Mouse (Mus musculus) neural tube, embryonic 14.5 days (tissue): Measurements from ENCODE around the gene Gm21976. TPM values are rescaled to one million over a fixed set of nuclear protein-coding genes. Genes with fewer than 3 reads are reported as not detected.

ENCODE experiments used
- ATAC-seq: fragments of 200-750 bp; cut with Nextera tagmentation; 2 replicates; pipeline ENCODE4 v1.8.0; 2017; ENCODE audit warnings: low read depth, mild to moderate bottlenecking, moderate TSS enrichment, moderate library complexity
- H3K27ac ChIP-seq: fragments of 300-500 bp; sonication (generic); 2 replicates; pipeline ENCODE4 v1.5.1; 2014; ENCODE audit warnings: low read depth, mild to moderate bottlenecking, control low read depth, low read length, moderate library complexity, mixed read lengths
- H3K27me3 ChIP-seq: fragments of 300-500 bp; sonication (generic); 2 replicates; pipeline ENCODE4 v1.6.1; 2014; ENCODE audit warnings: low read length; ENCODE audit not compliant: control insufficient read depth, insufficient read depth
- H3K36me3 ChIP-seq: fragments of 300-500 bp; sonication (generic); 2 replicates; pipeline ENCODE4 v1.6.1; 2014; ENCODE audit warnings: low read length, mixed read lengths; ENCODE audit not compliant: control insufficient read depth, insufficient read depth
- H3K4me1 ChIP-seq: fragments of 300-500 bp; sonication (generic); 2 replicates; pipeline ENCODE4 v1.6.1; 2014; ENCODE audit warnings: low read length; ENCODE audit not compliant: control insufficient read depth, insufficient read depth
- H3K4me2 ChIP-seq: fragments of 300-500 bp; sonication (generic); 2 replicates; pipeline ENCODE4 v1.6.1; 2014; ENCODE audit warnings: mild to moderate bottlenecking, low read depth, low read length, control low read depth
- H3K4me3 ChIP-seq: fragments of 300-500 bp; sonication (generic); 2 replicates; pipeline ENCODE4 v1.5.1; 2014; ENCODE audit warnings: low read depth, low read length, control low read depth, mixed read lengths
- H3K9ac ChIP-seq: fragments of 300-500 bp; sonication (generic); replicated peaks from 2 replicates; pipeline ENCODE4 v1.6.1; 2014; ENCODE audit warnings: low read depth, mild to moderate bottlenecking, control low read depth, low read length, mixed read lengths
- H3K9me3 ChIP-seq: fragments of 300-500 bp; sonication (generic); 2 replicates; pipeline ENCODE4 v1.6.1; 2016; ENCODE audit warnings: low read length; ENCODE audit not compliant: control insufficient read depth
- WGBS: fragments of 180-500 bp; shearing (Covaris S2); extraction: QIAGEN DNeasy Blood & Tissue Kit; methylation state at CpG from one replicate; pipeline ENCODE4 v1.1.7; 2014; 5-methylcytosine and 5-hydroxymethylcytosine counted together
- polyA plus RNA-seq: library from polyadenylated mRNA; unstranded; fragments of >200 nt; fragmentation: Nextera tagmentation; extraction: Ambion mirVana; gene quantifications from 2 replicates; pipeline ENCODE4 v1.2.1, GENCODE M21; 2014

The Gm21976 gene
- polyA plus RNA-seq, 1 experiment from 2014 or later, result not detected

GRCm38 (mm10) chr13:98355559-98356111 is 75.9 kb downstream of the Gm21976 start:
- no peak for ATAC-seq
- H3K9ac ChIP-seq, result peak overlapping the region; percentile 44
- no peaks in the 10 kb centered on the region for H3K9me3 ChIP-seq
- H3K27me3 ChIP-seq, result peaks cover 64% of the 10 kb centered on the region
- no peak overlapping the region for H3K27ac ChIP-seq
- WGBS, result under 1% methylated on average over 71 of the region's 81 CpGs
- peak overlapping the region; percentile 45 for H3K4me2 ChIP-seq
- H3K36me3 ChIP-seq, result no peaks in the 10 kb centered on the region
- peak overlapping the region; percentile 32 for H3K4me3 ChIP-seq
- peaks cover 16% of the 10 kb centered on the region for H3K4me1 ChIP-seq

DNA sequence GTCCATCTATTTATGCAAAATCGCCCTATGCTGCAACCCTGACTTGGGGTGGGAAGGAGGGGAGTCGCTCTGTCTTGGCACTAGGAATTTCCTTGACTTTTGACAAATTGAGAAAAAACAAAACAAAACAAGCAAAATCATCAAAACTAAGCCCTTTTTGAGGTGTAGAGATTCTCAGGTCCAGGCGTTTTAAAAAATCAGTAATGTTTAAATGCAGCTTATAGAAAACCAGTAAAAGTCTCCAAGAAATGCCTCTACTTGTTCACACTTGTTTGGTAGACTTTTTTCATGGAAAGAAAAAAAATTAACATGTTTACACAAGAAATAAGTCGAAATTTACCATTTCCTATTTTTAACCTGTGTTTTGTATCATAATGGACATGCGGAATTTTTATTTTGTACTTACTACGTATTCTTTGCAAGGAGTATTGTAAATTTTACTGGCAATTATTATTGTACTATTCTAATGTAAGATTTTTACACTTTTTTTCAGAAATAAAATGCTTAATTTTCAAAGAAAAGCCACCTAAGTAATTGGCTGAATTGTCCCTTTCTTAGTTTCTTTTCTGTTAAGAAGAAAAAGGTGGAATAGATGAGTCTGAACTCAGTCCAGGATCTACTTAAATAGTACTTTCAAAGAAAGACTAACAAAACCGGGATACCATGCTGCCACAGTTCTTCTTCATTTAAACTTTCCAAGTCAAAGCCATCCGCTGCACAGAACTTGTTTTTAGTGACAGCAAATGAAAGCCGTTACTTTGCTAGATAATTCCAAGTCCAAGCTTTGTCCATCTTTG is 76.7 kb downstream of the Gm21976 start:
- peaks cover 64% of the 10 kb centered on the region for H3K27me3 ChIP-seq
- ATAC-seq, result no peak
- no peaks in the 10 kb centered on the region for H3K36me3 ChIP-seq
- 4% methylated on average over 9 of the region's 9 CpGs for WGBS
- no peak overlapping the region for H3K4me2 ChIP-seq
- H3K9me3 ChIP-seq, result no peaks in the 10 kb centered on the region
- H3K4me3 ChIP-seq, result peak overlapping the region; percentile 32; the same call in 1 of the 2 replicates
- H3K27ac ChIP-seq, result no peak overlapping the region
- peaks cover 16% of the 10 kb centered on the region for H3K4me1 ChIP-seq
- H3K9ac ChIP-seq, result no peak overlapping the region

Other genes with a start within 250 kb of the Gm21976 start
- 28.2 and 32.7 TPM in 2 replicates for gene Arhgef28, start 73.4 kb upstream of the Gm21976 start, polyA plus RNA-seq
- gene Utp15, start 16.8 kb upstream of the Gm21976 start, polyA plus RNA-seq, result 32.1 and 34.4 TPM in 2 replicates
- gene Ankra2, start 16.8 kb upstream of the Gm21976 start, polyA plus RNA-seq, result 83.6 and 96.9 TPM in 2 replicates
- gene Btf3, start 37.1 kb downstream of the Gm21976 start, polyA plus RNA-seq, result 513 and 544 TPM in 2 replicates
- gene Foxd1, start 74.4 kb downstream of the Gm21976 start, polyA plus RNA-seq, result 0.12 and 0.76 TPM in 2 replicates
- 0.59 and 0.86 TPM in 2 replicates for gene Gm10320, start 212.1 kb downstream of the Gm21976 start, polyA plus RNA-seq